Mouse (Mus musculus) NIH3T3 (cell line): Measurements from ENCODE around the gene Sh3bp1.

Experiments used
- DNase-seq: peaks from one replicate; pipeline ENCODE4 v3.0.0-alpha.2; 2012; ENCODE audit warnings: low read depth

The Sh3bp1 gene

GRCm38 (mm10) chr15:78899740-78900584 lies at the start of gene Sh3bp1:
Gene Sh3bp1 (plus strand): TSS chr15:78899768.
- peak; percentile 85 for DNase-seq

- DNase-seq, result no peak
These were observed 49.3 kb upstream of the Sh3bp1 start for GRCm38 (mm10) chr15:78850059-78850824.

- DNase-seq, result no peak
These were observed 48.6 kb upstream of the Sh3bp1 start for GRCm38 (mm10) chr15:78850944-78851343.

- peak; percentile 95 for DNase-seq
These were observed 47.9 kb upstream of the Sh3bp1 start for GRCm38 (mm10) chr15:78851505-78852153.

- peak; percentile 89 for DNase-seq
These were observed 44.1 kb upstream of the Sh3bp1 start, which contains the start of gene Lgals2 for GRCm38 (mm10) chr15:78855303-78855965. Gene Lgals2 (minus strand): TSS chr15:78855529.

GRCm38 (mm10) chr15:78857009-78857408 lies 42.6 kb upstream of the Sh3bp1 start:
- DNase-seq, result no peak

- DNase-seq, result no peak
These were observed 40.3 kb upstream of the Sh3bp1 start for GRCm38 (mm10) chr15:78859311-78859710.

- no peak for DNase-seq
These were observed 39.9 kb upstream of the Sh3bp1 start for GRCm38 (mm10) chr15:78859714-78860113.

- DNase-seq, result no peak
These were observed 37.3 kb upstream of the Sh3bp1 start for GRCm38 (mm10) chr15:78862280-78862679.

- DNase-seq, result no peak
These were observed 36.4 kb upstream of the Sh3bp1 start for GRCm38 (mm10) chr15:78863154-78863553.

- DNase-seq, result no peak
These were observed 35.7 kb upstream of the Sh3bp1 start for GRCm38 (mm10) chr15:78863852-78864253.

- no peak for DNase-seq
These were observed 31.2 kb upstream of the Sh3bp1 start for GRCm38 (mm10) chr15:78868398-78868797.

GRCm38 (mm10) chr15:78868826-78869233 lies 30.7 kb upstream of the Sh3bp1 start:
- no peak for DNase-seq

- peak; percentile 76 for DNase-seq
These were observed 29.8 kb upstream of the Sh3bp1 start for GRCm38 (mm10) chr15:78869775-78870174.

- no peak for DNase-seq
These were observed 27.5 kb upstream of the Sh3bp1 start for GRCm38 (mm10) chr15:78872021-78872608.

GRCm38 (mm10) chr15:78873803-78874435 lies 25.6 kb upstream of the Sh3bp1 start:
- no peak for DNase-seq

GRCm38 (mm10) chr15:78874989-78875388 lies 24.6 kb upstream of the Sh3bp1 start:
- DNase-seq, result no peak

GRCm38 (mm10) chr15:78875537-78875936 lies 24.0 kb upstream of the Sh3bp1 start:
- DNase-seq, result no peak

GRCm38 (mm10) chr15:78876258-78876696 lies 23.3 kb upstream of the Sh3bp1 start:
- peak; percentile 93 for DNase-seq

- DNase-seq, result peak; percentile 98
These were observed 22.4 kb upstream of the Sh3bp1 start, which contains the start of gene Gga1 for GRCm38 (mm10) chr15:78876991-78877809. Gene Gga1 (plus strand): TSS chr15:78877190.
